Mouse (Mus musculus): ENCODE measurements around the gene Cldn4. TPM values are rescaled to one million over a fixed set of nuclear protein-coding genes. Genes with fewer than 3 reads are reported as not detected.

Cldn4 gene
- polyA plus RNA-seq, 1 experiment from 2014 or later, result not detected

DNA sequence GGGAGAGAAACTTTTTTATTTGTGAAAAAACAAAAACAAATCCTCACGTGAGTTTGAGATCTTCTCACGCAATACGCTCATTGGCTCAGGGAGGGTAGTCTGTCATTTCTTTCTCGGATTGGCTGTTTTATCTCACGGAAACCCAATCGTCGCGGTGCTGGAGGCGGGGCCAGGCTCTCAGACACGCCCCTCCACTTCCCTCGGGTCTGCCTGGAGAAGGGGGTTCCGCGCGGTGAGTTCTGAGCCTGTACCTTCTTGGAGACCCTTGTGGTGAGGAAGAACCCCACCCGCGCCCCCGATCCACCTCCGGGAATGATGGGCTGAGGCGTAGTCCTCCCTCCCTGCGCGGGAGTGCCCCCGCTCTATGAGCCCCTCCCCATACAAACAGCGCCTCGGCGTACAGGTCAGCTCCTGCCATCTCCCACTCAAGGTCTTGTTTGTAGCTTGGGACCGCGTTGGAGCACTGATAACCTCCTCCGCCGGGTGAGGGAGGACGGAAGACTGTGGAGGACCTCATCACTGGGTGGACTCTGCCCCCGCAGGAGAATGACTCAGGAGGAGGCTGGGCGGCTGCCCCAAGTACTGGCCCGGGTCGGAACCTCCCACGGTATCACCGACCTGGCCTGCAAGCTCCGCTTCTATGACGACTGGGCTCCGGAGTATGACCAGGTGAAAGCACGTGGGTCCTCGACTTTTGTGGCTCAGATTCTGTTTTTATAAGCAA lies 14.4 kb downstream of the Cldn4 start, which contains the start of gene Mettl27:
Mettl27 (plus strand) TSS at position 190 of the 724 bp plus-strand sequence.
- no peaks in the 10 kb centered on the region for H3K36me3 ChIP-seq (ENCODE audit: inconsistent target)
- H3K27ac ChIP-seq, result peak within 1 kb of the TSS; percentile 42
- 1% methylated on average over 41 of the region's 41 CpGs for WGBS (ENCODE audit: missing documents)
- H3K79me2 ChIP-seq (ENCODE audit: inconsistent target), result no peaks in the 10 kb centered on the region
- peak within 1 kb of the TSS; percentile 79 for H3K4me3 ChIP-seq (ENCODE audit: inconsistent target)

DNA sequence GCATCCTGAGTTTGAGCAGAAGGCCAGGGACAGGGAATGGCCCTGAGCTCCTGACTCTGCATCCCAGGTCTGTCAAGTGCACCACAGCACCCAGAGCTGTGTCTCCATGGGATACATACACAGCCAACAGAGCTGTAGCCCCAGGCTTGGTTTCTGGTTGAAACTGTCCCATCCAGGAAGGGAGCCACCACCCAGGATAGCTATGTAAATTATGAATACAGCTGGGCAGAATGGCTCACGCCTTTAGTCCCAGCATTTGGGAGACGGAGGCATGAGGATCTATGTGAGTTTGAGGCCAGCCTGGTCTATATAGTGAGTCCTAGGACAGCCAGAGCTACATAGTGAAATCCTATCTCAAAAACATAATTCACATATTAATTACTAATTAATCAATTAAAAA lies 16.7 kb downstream of the Cldn4 start:
- WGBS (ENCODE audit: missing documents), result 83% methylated on average over 2 of the region's 2 CpGs
- Histone ChIP-seq H3K4me3 (ENCODE audit: inconsistent target) (no peak overlapping the region), H3K79me2 (ENCODE audit: inconsistent target) (no peaks in the 10 kb centered on the region), H3K36me3 (ENCODE audit: inconsistent target) (no peaks in the 10 kb centered on the region), H3K27ac (no peak overlapping the region)

DNA sequence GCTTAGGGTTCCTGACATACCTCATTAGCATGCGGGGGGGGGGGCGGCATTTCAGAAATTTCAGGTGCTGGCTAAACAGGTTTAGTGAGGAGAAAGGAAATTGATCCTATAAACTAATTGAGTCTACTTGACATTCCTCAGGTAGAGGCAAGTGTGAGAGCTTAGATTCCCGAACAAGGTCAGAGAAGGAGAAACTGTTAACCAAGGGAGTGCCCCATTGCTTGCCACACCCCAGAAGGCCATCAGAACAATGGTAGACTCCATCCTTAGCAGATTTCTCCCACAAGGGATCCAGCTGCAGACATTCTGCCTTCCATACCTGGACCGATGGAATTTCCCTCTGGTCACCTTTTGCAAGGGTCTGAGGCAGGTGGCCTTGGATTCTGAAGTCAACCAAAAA lies 20.0 kb downstream of the Cldn4 start:
- 95% methylated on average over 4 of the region's 4 CpGs for WGBS (ENCODE audit: missing documents)
- H3K36me3 ChIP-seq (ENCODE audit: inconsistent target), result no peaks in the 10 kb centered on the region
- H3K79me2 ChIP-seq (ENCODE audit: inconsistent target), result no peaks in the 10 kb centered on the region
- no peak overlapping the region for H3K27ac ChIP-seq
- no peak overlapping the region for H3K4me3 ChIP-seq (ENCODE audit: inconsistent target)

GRCm38 (mm10) chr5:134923141-134923540 lies 23.6 kb downstream of the Cldn4 start:
- H3K27ac ChIP-seq, result no peak overlapping the region
- no peaks in the 10 kb centered on the region for H3K79me2 ChIP-seq (ENCODE audit: inconsistent target)
- H3K4me3 ChIP-seq (ENCODE audit: inconsistent target), result no peak overlapping the region
- no peaks in the 10 kb centered on the region for H3K36me3 ChIP-seq (ENCODE audit: inconsistent target)
- WGBS (ENCODE audit: missing documents), result 77% methylated on average over 6 of the region's 6 CpGs

DNA sequence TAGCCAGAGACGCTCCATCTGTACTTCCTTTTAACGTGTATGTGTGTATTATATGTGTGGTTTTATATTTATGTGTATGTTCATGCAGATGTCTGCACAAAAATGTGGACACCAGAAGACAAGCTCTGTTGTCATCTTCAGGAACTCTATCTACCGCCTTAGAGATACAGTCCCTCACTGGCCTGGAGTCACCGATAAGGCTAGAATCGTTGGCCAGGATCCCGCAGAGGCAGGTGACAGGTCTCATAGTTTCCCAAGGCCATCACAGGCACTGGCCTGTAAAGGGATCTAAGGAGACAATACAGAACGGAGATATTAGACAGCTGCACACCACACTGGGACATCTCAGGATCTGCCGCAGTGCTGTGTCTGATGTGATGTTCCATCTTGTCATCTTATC lies 25.6 kb downstream of the Cldn4 start:
- H3K4me3 ChIP-seq (ENCODE audit: inconsistent target), result no peak overlapping the region
- H3K27ac ChIP-seq, result no peak overlapping the region
- no peaks in the 10 kb centered on the region for H3K79me2 ChIP-seq (ENCODE audit: inconsistent target)
- WGBS (ENCODE audit: missing documents), result 89% methylated on average over 8 of the region's 8 CpGs
- H3K36me3 ChIP-seq (ENCODE audit: inconsistent target), result no peaks in the 10 kb centered on the region

DNA sequence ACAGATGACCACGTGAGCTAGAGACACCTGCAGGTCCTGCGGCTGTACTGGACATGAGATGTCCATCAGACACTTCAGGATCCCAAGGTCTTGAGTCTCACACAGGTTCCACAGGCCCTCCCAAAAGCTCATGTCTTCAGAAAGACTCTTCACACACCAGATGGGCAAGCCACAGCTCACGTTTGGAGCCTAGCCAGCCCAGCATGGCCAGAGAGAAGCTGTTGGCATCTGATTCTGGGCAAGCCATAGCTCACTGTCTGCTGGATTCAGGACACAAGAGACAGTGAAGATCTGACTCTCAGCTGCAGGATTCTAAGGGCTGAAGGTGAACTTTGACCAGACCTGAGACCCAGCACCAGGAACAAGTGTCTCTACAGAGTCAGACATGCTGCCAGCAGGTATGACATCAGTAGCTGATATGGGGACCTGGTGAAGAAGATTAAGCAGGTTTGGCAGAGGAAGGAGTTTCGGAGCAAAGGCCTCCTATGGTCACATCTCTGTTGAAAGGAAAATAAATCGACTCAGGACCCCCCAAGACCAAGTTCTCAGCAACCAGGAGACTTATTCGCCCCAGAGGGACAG lies 26.5 kb downstream of the Cldn4 start:
- H3K36me3 ChIP-seq (ENCODE audit: inconsistent target), result no peaks in the 10 kb centered on the region
- no peaks in the 10 kb centered on the region for H3K79me2 ChIP-seq (ENCODE audit: inconsistent target)
- 87% methylated on average over 6 of the region's 6 CpGs for WGBS (ENCODE audit: missing documents)
- H3K27ac ChIP-seq, result no peak overlapping the region
- no peak overlapping the region for H3K4me3 ChIP-seq (ENCODE audit: inconsistent target)

DNA sequence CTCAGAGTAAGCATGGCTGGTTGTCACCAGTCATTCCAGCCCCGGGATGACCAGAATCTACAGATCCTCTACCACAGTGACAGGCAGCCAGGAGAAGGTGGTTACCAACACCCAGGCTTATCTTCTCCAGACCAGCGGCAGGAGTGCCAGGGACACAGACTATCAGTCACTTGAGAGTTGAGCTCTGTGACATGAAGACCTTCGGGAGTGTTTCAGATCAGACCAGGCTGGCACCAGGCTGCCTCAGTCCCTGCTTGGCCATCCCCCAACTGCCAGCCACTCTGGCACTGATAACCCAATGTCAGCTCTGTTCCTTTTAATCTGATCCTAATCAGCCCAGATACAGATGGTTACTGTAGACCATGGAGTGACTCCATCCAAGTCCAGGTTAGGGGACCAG lies 27.6 kb downstream of the Cldn4 start:
- no peak overlapping the region for H3K4me3 ChIP-seq (ENCODE audit: inconsistent target)
- H3K79me2 ChIP-seq (ENCODE audit: inconsistent target), result no peaks in the 10 kb centered on the region
- H3K27ac ChIP-seq, result no peak overlapping the region
- 87% methylated on average over 3 of the region's 3 CpGs for WGBS (ENCODE audit: missing documents)
- H3K36me3 ChIP-seq (ENCODE audit: inconsistent target), result no peaks in the 10 kb centered on the region

DNA sequence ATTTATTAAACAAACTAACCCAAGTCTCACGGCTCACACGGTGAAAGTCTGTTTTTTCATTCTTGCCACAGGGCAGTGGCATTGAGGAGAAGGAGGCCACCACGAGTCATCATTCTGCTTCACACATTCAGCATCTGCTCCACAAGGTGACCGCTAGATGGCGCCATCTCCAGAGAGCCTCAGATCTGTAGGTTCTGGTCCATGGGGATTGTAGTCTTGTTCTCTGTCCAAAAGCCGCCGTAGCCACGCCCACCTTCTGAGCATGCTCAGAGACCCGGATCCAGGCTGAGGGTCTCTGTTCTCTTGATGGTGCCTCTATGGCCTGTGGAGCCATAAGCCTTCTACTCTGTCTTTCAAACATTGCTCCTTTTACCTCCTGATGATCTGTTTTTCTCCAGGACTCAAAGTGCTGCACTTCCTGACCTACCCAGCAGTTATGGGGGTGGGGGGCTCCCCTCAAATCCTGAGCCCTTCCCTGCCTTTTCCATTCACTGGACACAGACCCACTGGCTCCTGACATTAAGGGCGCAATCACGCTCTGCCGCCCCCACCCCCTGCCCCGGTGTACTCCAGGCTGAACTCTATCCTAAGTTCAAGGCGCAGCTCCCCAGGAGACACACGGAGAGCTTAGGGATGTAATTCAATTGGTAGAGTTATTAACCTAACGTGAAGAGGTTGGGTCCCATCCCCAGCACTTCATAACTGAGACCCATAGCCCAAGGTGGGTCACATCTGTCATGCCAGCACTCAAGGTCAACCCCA lies 28.5 kb downstream of the Cldn4 start:
- H3K79me2 ChIP-seq (ENCODE audit: inconsistent target), result no peaks in the 10 kb centered on the region
- 49% methylated on average over 16 of the region's 16 CpGs for WGBS (ENCODE audit: missing documents)
- no peak overlapping the region for H3K4me3 ChIP-seq (ENCODE audit: inconsistent target)
- no peaks in the 10 kb centered on the region for H3K36me3 ChIP-seq (ENCODE audit: inconsistent target)
- no peak overlapping the region for H3K27ac ChIP-seq

- 87% methylated on average over 8 of the region's 8 CpGs for WGBS (ENCODE audit: missing documents)
These were observed 31.4 kb downstream of the Cldn4 start, which contains the start of gene Cldn13 for GRCm38 (mm10) chr5:134915311-134915710. Cldn13 (minus strand) TSS chr5:134915526.

GRCm38 (mm10) chr5:134914510-134914909 lies 32.2 kb downstream of the Cldn4 start:
- 91% methylated on average over 8 of the region's 8 CpGs for WGBS (ENCODE audit: missing documents)
- no peaks in the 10 kb centered on the region for H3K36me3 ChIP-seq (ENCODE audit: inconsistent target)
- no peak overlapping the region for H3K4me3 ChIP-seq (ENCODE audit: inconsistent target)
- H3K27ac ChIP-seq, result no peak overlapping the region
- no peaks in the 10 kb centered on the region for H3K79me2 ChIP-seq (ENCODE audit: inconsistent target)

More at GRCm38 (mm10) chr5:134915311-134915710, 31.4 kb downstream of the Cldn4 start, which contains the start of gene Cldn13:
- H3K27ac ChIP-seq, result no peak within 1 kb of the TSS
- H3K36me3 ChIP-seq (ENCODE audit: inconsistent target), result no peaks in the 10 kb centered on the region
- H3K79me2 ChIP-seq (ENCODE audit: inconsistent target), result no peaks in the 10 kb centered on the region
- no peak within 1 kb of the TSS for H3K4me3 ChIP-seq (ENCODE audit: inconsistent target)

GRCm38 (mm10) chr5:134913753-134914152 lies 33.0 kb downstream of the Cldn4 start:
- Histone ChIP-seq H3K79me2 (ENCODE audit: inconsistent target) (no peaks in the 10 kb centered on the region), H3K4me3 (ENCODE audit: inconsistent target) (no peak overlapping the region), H3K36me3 (ENCODE audit: inconsistent target) (no peaks in the 10 kb centered on the region), H3K27ac (no peak overlapping the region)
- 89% methylated on average over 4 of the region's 4 CpGs for WGBS (ENCODE audit: missing documents)

- H3K36me3 ChIP-seq (ENCODE audit: inconsistent target), result no peaks in the 10 kb centered on the region
- no peaks in the 10 kb centered on the region for H3K79me2 ChIP-seq (ENCODE audit: inconsistent target)
- H3K4me3 ChIP-seq (ENCODE audit: inconsistent target), result no peak overlapping the region
- H3K27ac ChIP-seq, result no peak overlapping the region
- WGBS (ENCODE audit: missing documents), result 91% methylated on average over 3 of the region's 3 CpGs
These were observed 33.4 kb downstream of the Cldn4 start for GRCm38 (mm10) chr5:134913352-134913751.

DNA sequence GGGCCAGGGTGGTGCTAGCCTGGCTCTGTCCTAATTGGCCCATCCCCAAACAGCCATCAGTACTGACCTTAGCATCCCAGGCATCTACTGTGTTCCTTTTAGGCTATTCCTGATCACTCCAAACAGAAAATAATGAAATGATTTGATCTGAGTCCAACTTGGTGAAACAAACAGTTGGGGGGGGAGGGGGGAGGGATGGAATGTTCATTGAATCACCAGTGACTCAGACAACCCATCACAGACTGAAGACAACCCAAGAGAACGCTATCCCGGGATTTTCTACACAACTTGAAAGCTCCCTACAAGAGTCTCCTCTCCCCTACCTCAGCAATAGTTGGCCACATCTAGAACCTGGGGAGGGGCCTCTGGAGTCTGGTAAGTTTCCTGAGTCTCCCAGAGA lies 34.8 kb downstream of the Cldn4 start:
- H3K27ac ChIP-seq, result no peak overlapping the region

DNA sequence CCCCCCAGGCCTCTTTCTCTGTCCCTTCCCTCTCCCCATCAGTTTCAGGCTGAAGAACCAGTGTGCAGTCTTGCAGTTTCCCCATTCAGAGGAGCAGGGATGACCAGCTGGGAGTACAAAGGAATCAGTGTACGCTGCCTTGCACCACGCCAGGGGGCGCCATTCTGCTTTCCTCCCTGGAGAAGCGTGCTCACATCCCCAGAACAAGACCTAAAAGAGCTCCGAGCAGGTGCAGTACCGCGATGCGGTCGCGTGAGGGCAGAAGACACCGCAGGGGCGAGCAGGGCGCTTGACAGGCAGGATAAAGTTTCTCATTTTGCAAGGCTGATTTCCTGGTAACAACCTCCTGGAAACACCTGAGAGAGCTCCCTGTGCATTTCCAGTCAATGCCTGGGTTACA lies 39.6 kb downstream of the Cldn4 start:
- H3K79me2 ChIP-seq (ENCODE audit: inconsistent target), result no peaks in the 10 kb centered on the region
- WGBS (ENCODE audit: missing documents), result 2% methylated on average over 13 of the region's 13 CpGs
- H3K4me3 ChIP-seq (ENCODE audit: inconsistent target), result no peak overlapping the region
- H3K36me3 ChIP-seq (ENCODE audit: inconsistent target), result no peaks in the 10 kb centered on the region
- no peak overlapping the region for H3K27ac ChIP-seq

More for the DNA sequence above, 34.8 kb downstream of the Cldn4 start:
- 85% methylated on average over 2 of the region's 2 CpGs for WGBS (ENCODE audit: missing documents)
- Histone ChIP-seq H3K79me2 (ENCODE audit: inconsistent target) (no peaks in the 10 kb centered on the region), H3K4me3 (ENCODE audit: inconsistent target) (no peak overlapping the region), H3K36me3 (ENCODE audit: inconsistent target) (no peaks in the 10 kb centered on the region)

GRCm38 (mm10) chr5:134906633-134907032 lies 40.1 kb downstream of the Cldn4 start, which contains the start of gene Tmem270:
Tmem270 (minus strand) TSS chr5:134906733.
- WGBS (ENCODE audit: missing documents), result 87% methylated on average over 6 of the region's 6 CpGs
- Histone ChIP-seq H3K36me3 (ENCODE audit: inconsistent target) (no peaks in the 10 kb centered on the region), H3K4me3 (ENCODE audit: inconsistent target) (no peak within 1 kb of the TSS), H3K79me2 (ENCODE audit: inconsistent target) (no peaks in the 10 kb centered on the region), H3K27ac (no peak within 1 kb of the TSS)
